Mouse (Mus musculus) common myeloid progenitor, adult 5-6 weeks (primary cell): ENCODE data around the gene Arl10. TPM values are rescaled to one million over a fixed set of nuclear protein-coding genes. Genes with fewer than 3 reads are reported as not detected.
A peak's percentile ranks its signal among the peaks of the same experiment; 100 is the strongest.

ENCODE experiments used
- ATAC-seq: replicated peaks from 2 replicates; pipeline ENCODE4 v1.8.0; 2016; ENCODE audit warnings: low read depth, mild to moderate bottlenecking, moderate TSS enrichment, inconsistent platforms; ENCODE audit not compliant: poor library complexity, severe bottlenecking
- total RNA-seq: library from RNA; stranded (forward); fragments of 200-1000, 187-1606 nt; gene quantifications from 2 replicates; pipeline ENCODE4 v1.2.3, GENCODE M21; 2017

Gene Arl10
- 7.9 and 13.7 TPM in 2 replicates for total RNA-seq

GRCm38 (mm10) chr13:54574854-54575481 lies at the start of gene Arl10:
Gene Arl10 (plus strand): TSS chr13:54575015.
- peak; percentile 63 for ATAC-seq

GRCm38 (mm10) chr13:54527140-54527539 lies 47.7 kb upstream of the Arl10 start:
- ATAC-seq = no peak

GRCm38 (mm10) chr13:54532134-54532533 lies 42.7 kb upstream of the Arl10 start:
- no peak for ATAC-seq

- no peak for ATAC-seq
Measured at GRCm38 (mm10) chr13:54548036-54548435, 26.8 kb upstream of the Arl10 start.

GRCm38 (mm10) chr13:54556176-54556575 lies 18.6 kb upstream of the Arl10 start:
- no peak for ATAC-seq

- ATAC-seq = no peak
Measured at GRCm38 (mm10) chr13:54556796-54557195, 18.0 kb upstream of the Arl10 start.

- ATAC-seq = no peak
Measured at GRCm38 (mm10) chr13:54557652-54558051, 17.2 kb upstream of the Arl10 start.

- ATAC-seq = no peak
Measured at GRCm38 (mm10) chr13:54559656-54560055, 15.2 kb upstream of the Arl10 start.

- no peak for ATAC-seq
Measured at GRCm38 (mm10) chr13:54560608-54561007, 14.2 kb upstream of the Arl10 start.

- no peak for ATAC-seq
Measured at GRCm38 (mm10) chr13:54562562-54562961, 12.3 kb upstream of the Arl10 start.

GRCm38 (mm10) chr13:54564232-54565200 lies 10.3 kb upstream of the Arl10 start:
- 0 out of 2 replicates have a peak, but pooled peaks have one; percentile 2 for ATAC-seq

GRCm38 (mm10) chr13:54565201-54565581 lies 9.6 kb upstream of the Arl10 start, which contains the start of gene 4833439L19Rik:
Gene 4833439L19Rik (minus strand): TSS chr13:54565435.
- ATAC-seq = peak; percentile 97

GRCm38 (mm10) chr13:54565594-54566345 lies 9.0 kb upstream of the Arl10 start:
- ATAC-seq = peak; percentile 58

- ATAC-seq = no peak
Measured at GRCm38 (mm10) chr13:54568380-54568779, 6.4 kb upstream of the Arl10 start.

- ATAC-seq = no peak
Measured at GRCm38 (mm10) chr13:54569282-54569681, 5.5 kb upstream of the Arl10 start.

- no peak for ATAC-seq
Measured at GRCm38 (mm10) chr13:54570736-54571135, 4.1 kb upstream of the Arl10 start.

GRCm38 (mm10) chr13:54571637-54572036 lies 3.2 kb upstream of the Arl10 start:
- no peak for ATAC-seq

GRCm38 (mm10) chr13:54572621-54573020 lies 2.2 kb upstream of the Arl10 start:
- no peak for ATAC-seq

- no peak for ATAC-seq
Measured at GRCm38 (mm10) chr13:54575489-54575888, 674 bp downstream of the Arl10 start.
